Mouse (Mus musculus) myocyte (in vitro differentiated cells): ENCODE measurements around the gene Asns.

Source experiments
- E2F4 ChIP-seq: IDR thresholded peaks from one replicate; pipeline ENCODE4 v1.6.1; 2011; ENCODE audit warnings: mild to moderate bottlenecking, control low read depth, moderate library complexity; ENCODE audit not compliant: insufficient read depth
- MAX ChIP-seq: IDR thresholded peaks from one replicate; pipeline ENCODE4 v1.6.1; 2011; ENCODE audit warnings: low read depth, mild to moderate bottlenecking, control low read depth
- MYOD1 ChIP-seq, 3 experiments: IDR thresholded peaks; one replicate each; pipeline ENCODE4 v1.6.1; 2011; ENCODE audit warnings: control low read depth in 2 of 3, low read depth in 2 of 3, mild to moderate bottlenecking in 2 of 3, moderate library complexity in 1 of 3; ENCODE audit not compliant: insufficient read length in 2 of 3, control insufficient read depth in 1 of 3
- MYOG ChIP-seq, 3 experiments: IDR thresholded peaks; one replicate each; pipeline ENCODE4 v1.6.1; 2011; ENCODE audit warnings: control low read depth in 2 of 3, low read depth in 2 of 3, mild to moderate bottlenecking in 2 of 3; ENCODE audit not compliant: insufficient read length in 2 of 3, control insufficient read depth in 1 of 3, insufficient read depth in 1 of 3
- POLR2A ChIP-seq: IDR thresholded peaks from one replicate; pipeline ENCODE4 v1.6.1; 2011; ENCODE audit warnings: low read depth, mild to moderate bottlenecking, control low read depth, moderate library complexity; ENCODE audit not compliant: insufficient read length
- POLR2AphosphoS2 ChIP-seq: IDR thresholded peaks from one replicate; pipeline ENCODE4 v1.6.1; 2011; ENCODE audit warnings: low read depth, control low read depth; ENCODE audit not compliant: insufficient read length
- TCF12 ChIP-seq: IDR thresholded peaks from one replicate; pipeline ENCODE4 v1.6.1; 2011; ENCODE audit warnings: mild to moderate bottlenecking, control low read depth; ENCODE audit not compliant: poor library complexity, insufficient read depth, severe bottlenecking
- TCF3 ChIP-seq: IDR thresholded peaks from one replicate; pipeline ENCODE4 v1.6.1; 2011; ENCODE audit warnings: low read depth, control low read depth; ENCODE audit not compliant: insufficient read length
- USF1 ChIP-seq: IDR thresholded peaks from one replicate; pipeline ENCODE4 v1.6.1; 2011; ENCODE audit warnings: low read depth, mild to moderate bottlenecking, control low read depth, moderate library complexity

DNA sequence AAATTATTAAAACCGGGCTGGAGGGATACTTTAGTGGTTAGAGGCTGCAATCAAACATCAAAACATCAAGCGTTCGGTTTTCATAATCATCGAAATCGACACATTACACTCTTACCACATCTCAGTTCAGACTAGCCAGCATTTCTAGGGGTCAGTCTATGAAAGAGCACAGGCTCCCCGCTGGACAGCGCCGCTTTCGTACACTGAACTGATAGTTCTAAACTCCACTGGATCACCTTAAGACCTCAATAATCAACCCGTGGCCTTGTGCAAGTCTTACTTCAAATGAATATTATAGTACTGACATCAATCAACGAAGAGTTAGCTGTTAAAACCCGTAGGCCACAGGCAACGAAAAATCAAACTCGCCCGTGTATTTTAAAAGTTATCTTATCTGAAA is 1.0 kb downstream of the Asns start:
- TF ChIP-seq TCF12 = no peak
- TF ChIP-seq POLR2A = no peak
- TF ChIP-seq TCF3 = no peak
- no peak for TF ChIP-seq MAX
- TF ChIP-seq MYOD1 (IDR thresholded peaks at IDR 0.05; ENCODE audit: control insufficient read depth in 1 of 3, insufficient read length in 2 of 3, low read depth in 2 of 3) = no peak
- no peak for TF ChIP-seq USF1
- TF ChIP-seq MYOG (IDR thresholded peaks at IDR 0.05; ENCODE audit: control insufficient read depth in 1 of 3, insufficient read depth in 1 of 3, insufficient read length in 2 of 3, low read depth in 2 of 3) = no peak
- no peak for TF ChIP-seq E2F4
- TF ChIP-seq POLR2AphosphoS2 = no peak
